Mouse (Mus musculus): ENCODE results near the gene Senp6. TPM values are rescaled to one million over a fixed set of nuclear protein-coding genes. Genes with fewer than 3 reads are reported as not detected.
A peak's percentile ranks its signal among the peaks of the same experiment; 100 is the strongest.
"Not testable (repeated sequence)": the region's sequence is repeated elsewhere in the genome, so short reads cannot be mapped to it uniquely, and the experiment has no call there.

The Senp6 gene
- polyA plus RNA-seq, 1 experiment from 2014 or later = 82.2 TPM

GRCm38 (mm10) chr9:80049271-80049670 lies 17.4 kb upstream of the Senp6 start:
- H3K36me3 ChIP-seq; H3K9ac ChIP-seq; H3K27me3 ChIP-seq; H3K9me3 ChIP-seq; H3K27ac ChIP-seq; ATAC-seq (ENCODE audit: insufficient number of reproducible peaks, insufficient read depth, low FRiP score, low TSS enrichment); H3K4me3 ChIP-seq; H3K4me2 ChIP-seq (replicated peaks); H3K4me1 ChIP-seq: not testable (repeated sequence)
- 52% methylated on average over 5 of the region's 5 CpGs for WGBS

- Histone ChIP-seq H3K4me3 (no peak overlapping the region), H3K4me1 (no peaks in the 10 kb centered on the region), H3K9ac (no peak overlapping the region), H3K27ac (no peak overlapping the region), H3K36me3 (no peaks in the 10 kb centered on the region), H3K4me2 (replicated peaks) (no peak overlapping the region), H3K9me3 (no peaks in the 10 kb centered on the region), H3K27me3 (no peaks in the 10 kb centered on the region)
- 82% methylated on average over 5 of the region's 5 CpGs for whole genome bisulfite sequencing
- ATAC-seq (ENCODE audit: insufficient number of reproducible peaks, insufficient read depth, low FRiP score, low TSS enrichment) = no peak
These were observed 13.8 kb upstream of the Senp6 start for GRCm38 (mm10) chr9:80052951-80053350.

GRCm38 (mm10) chr9:80057690-80058089 lies 9.0 kb upstream of the Senp6 start:
- no peak overlapping the region for H3K4me2 ChIP-seq (replicated peaks)
- no peak for ATAC-seq (ENCODE audit: insufficient number of reproducible peaks, insufficient read depth, low FRiP score, low TSS enrichment)
- H3K36me3 ChIP-seq = no peaks in the 10 kb centered on the region
- H3K9me3 ChIP-seq = no peaks in the 10 kb centered on the region
- 75% methylated on average over 2 of the region's 2 CpGs for WGBS
- H3K4me1 ChIP-seq = no peaks in the 10 kb centered on the region
- H3K27ac ChIP-seq = no peak overlapping the region
- H3K27me3 ChIP-seq = no peaks in the 10 kb centered on the region
- no peak overlapping the region for H3K4me3 ChIP-seq
- no peak overlapping the region for H3K9ac ChIP-seq

- not testable (repeated sequence) for H3K27me3 ChIP-seq; ATAC-seq (ENCODE audit: insufficient number of reproducible peaks, insufficient read depth, low FRiP score, low TSS enrichment); H3K9me3 ChIP-seq; H3K4me1 ChIP-seq; H3K4me2 ChIP-seq (replicated peaks); H3K27ac ChIP-seq; H3K9ac ChIP-seq; H3K4me3 ChIP-seq; H3K36me3 ChIP-seq
- WGBS = 82% methylated on average over 2 of the region's 2 CpGs
These were observed 1.2 kb upstream of the Senp6 start for GRCm38 (mm10) chr9:80065495-80065894.

GRCm38 (mm10) chr9:80067221-80068027 lies 721 bp downstream of the Senp6 start:
- ATAC-seq (ENCODE audit: insufficient number of reproducible peaks, insufficient read depth, low FRiP score, low TSS enrichment) = peak; percentile 80
- H3K27me3 ChIP-seq = no peaks in the 10 kb centered on the region
- H3K36me3 ChIP-seq = no peaks in the 10 kb centered on the region
- 0 out of 2 replicates have a peak, but pooled peaks cover 2% of the 10 kb centered on the region for H3K9me3 ChIP-seq
- peak overlapping the region; percentile 100 for H3K27ac ChIP-seq
- peak overlapping the region; percentile 52 for H3K4me2 ChIP-seq (replicated peaks)
- H3K9ac ChIP-seq = peak overlapping the region; percentile 99
- peaks cover 16% of the 10 kb centered on the region; the same call in 1 of the 2 replicates for H3K4me1 ChIP-seq
- WGBS = under 1% methylated on average over 93 of the region's 93 CpGs
- peak overlapping the region; percentile 78 for H3K4me3 ChIP-seq

- H3K9ac ChIP-seq = peak overlapping the region; percentile 99
- peak overlapping the region; percentile 100 for H3K27ac ChIP-seq
- H3K9me3 ChIP-seq = 0 out of 2 replicates have a peak, but pooled peaks cover 2% of the 10 kb centered on the region
- H3K4me1 ChIP-seq = peaks cover 18% of the 10 kb centered on the region
- ATAC-seq (ENCODE audit: insufficient number of reproducible peaks, insufficient read depth, low FRiP score, low TSS enrichment) = no peak
- H3K4me3 ChIP-seq = peak overlapping the region; percentile 78
- no peaks in the 10 kb centered on the region for H3K36me3 ChIP-seq
- no peaks in the 10 kb centered on the region for H3K27me3 ChIP-seq
- under 1% methylated on average over 18 of the region's 18 CpGs for WGBS
- peak overlapping the region; percentile 52 for H3K4me2 ChIP-seq (replicated peaks)
These were observed 1.4 kb downstream of the Senp6 start for GRCm38 (mm10) chr9:80068028-80068515.

- no peaks in the 10 kb centered on the region for H3K27me3 ChIP-seq
- H3K36me3 ChIP-seq = no peaks in the 10 kb centered on the region
- ATAC-seq (ENCODE audit: insufficient number of reproducible peaks, insufficient read depth, low FRiP score, low TSS enrichment) = no peak
- 0 out of 2 replicates have a peak, but pooled peaks cover 2% of the 10 kb centered on the region for H3K9me3 ChIP-seq
- WGBS = 44% methylated on average over 11 of the region's 11 CpGs
- no peak overlapping the region for H3K9ac ChIP-seq
- H3K4me3 ChIP-seq = peak overlapping the region; percentile 78
- no peak overlapping the region for H3K27ac ChIP-seq
- H3K4me2 ChIP-seq (replicated peaks) = peak overlapping the region; percentile 52
- H3K4me1 ChIP-seq = peaks cover 22% of the 10 kb centered on the region
These were observed 2.1 kb downstream of the Senp6 start for GRCm38 (mm10) chr9:80068735-80069315.

GRCm38 (mm10) chr9:80070026-80070425 lies 3.3 kb downstream of the Senp6 start:
- peaks cover 22% of the 10 kb centered on the region for H3K4me1 ChIP-seq
- H3K4me2 ChIP-seq (replicated peaks) = no peak overlapping the region
- WGBS = 89% methylated on average over 3 of the region's 3 CpGs
- ATAC-seq (ENCODE audit: insufficient number of reproducible peaks, insufficient read depth, low FRiP score, low TSS enrichment) = no peak
- H3K4me3 ChIP-seq = no peak overlapping the region
- H3K9ac ChIP-seq = no peak overlapping the region
- H3K27me3 ChIP-seq = no peaks in the 10 kb centered on the region
- H3K27ac ChIP-seq = no peak overlapping the region
- no peaks in the 10 kb centered on the region for H3K36me3 ChIP-seq
- no peaks in the 10 kb centered on the region for H3K9me3 ChIP-seq

GRCm38 (mm10) chr9:80071616-80072015 lies 4.9 kb downstream of the Senp6 start:
- Histone ChIP-seq H3K27ac (no peak overlapping the region), H3K27me3 (no peaks in the 10 kb centered on the region), H3K9ac (no peak overlapping the region), H3K4me3 (no peak overlapping the region), H3K4me1 (peaks cover 25% of the 10 kb centered on the region), H3K9me3 (no peaks in the 10 kb centered on the region), H3K4me2 (replicated peaks) (no peak overlapping the region), H3K36me3 (no peaks in the 10 kb centered on the region)
- ATAC-seq (ENCODE audit: insufficient number of reproducible peaks, insufficient read depth, low FRiP score, low TSS enrichment) = no peak
- 61% methylated on average over 3 of the region's 3 CpGs for WGBS

- no peak overlapping the region for H3K27ac ChIP-seq
- H3K4me2 ChIP-seq (replicated peaks) = no peak overlapping the region
- H3K9ac ChIP-seq = no peak overlapping the region
- H3K4me3 ChIP-seq = no peak overlapping the region
- H3K4me1 ChIP-seq = peaks cover 26% of the 10 kb centered on the region
- H3K27me3 ChIP-seq = no peaks in the 10 kb centered on the region
- no peaks in the 10 kb centered on the region for H3K9me3 ChIP-seq
- H3K36me3 ChIP-seq = no peaks in the 10 kb centered on the region
- no peak for ATAC-seq (ENCODE audit: insufficient number of reproducible peaks, insufficient read depth, low FRiP score, low TSS enrichment)
- 90% methylated on average over 1 of the region's 1 CpGs for WGBS
These were observed 7.4 kb downstream of the Senp6 start for GRCm38 (mm10) chr9:80074067-80074466.

GRCm38 (mm10) chr9:80074949-80075348 lies 8.2 kb downstream of the Senp6 start:
- Histone ChIP-seq H3K4me1 (peaks cover 25% of the 10 kb centered on the region), H3K9ac (no peak overlapping the region), H3K4me3 (no peak overlapping the region), H3K36me3 (peaks cover 2% of the 10 kb centered on the region; the same call in 1 of the 2 replicates), H3K27ac (no peak overlapping the region), H3K27me3 (no peaks in the 10 kb centered on the region), H3K9me3 (no peaks in the 10 kb centered on the region), H3K4me2 (replicated peaks) (no peak overlapping the region)
- no peak for ATAC-seq (ENCODE audit: insufficient number of reproducible peaks, insufficient read depth, low FRiP score, low TSS enrichment)

GRCm38 (mm10) chr9:80080941-80081340 lies 14.2 kb downstream of the Senp6 start:
- Histone ChIP-seq H3K36me3 (peaks cover 7% of the 10 kb centered on the region), H3K4me3 (no peak overlapping the region), H3K9me3 (no peaks in the 10 kb centered on the region), H3K4me1 (peaks cover 20% of the 10 kb centered on the region), H3K27me3 (no peaks in the 10 kb centered on the region), H3K4me2 (replicated peaks) (no peak overlapping the region), H3K9ac (no peak overlapping the region), H3K27ac (no peak overlapping the region)
- 88% methylated on average over 1 of the region's 1 CpGs for WGBS
- no peak for ATAC-seq (ENCODE audit: insufficient number of reproducible peaks, insufficient read depth, low FRiP score, low TSS enrichment)
